Mouse (Mus musculus) hindbrain, embryonic 10.5 days (tissue): ENCODE data around the gene Psmd9. TPM values are rescaled to one million over a fixed set of nuclear protein-coding genes. Genes with fewer than 3 reads are reported as not detected.
"Not testable (repeated sequence)": the region's sequence is repeated elsewhere in the genome, so short reads cannot be mapped to it uniquely, and the experiment has no call there.

Experiments
- DNase-seq: peaks from one replicate; pipeline ENCODE4 v3.0.0-alpha.2; 2017; ENCODE audit warnings: low spot score
- H3K27ac ChIP-seq: fragments of 300-500 bp; sonication (generic); 2 replicates; pipeline ENCODE4 v1.5.1; 2016; ENCODE audit warnings: mild to moderate bottlenecking, moderate library complexity
- H3K27me3 ChIP-seq: fragments of 300-500 bp; sonication (generic); 2 replicates; pipeline ENCODE4 v1.6.1; 2016; ENCODE audit warnings: mild to moderate bottlenecking; ENCODE audit not compliant: poor library complexity, insufficient read depth, severe bottlenecking
- H3K36me3 ChIP-seq: fragments of 300-500 bp; sonication (generic); 2 replicates; pipeline ENCODE4 v1.6.1; 2016; ENCODE audit warnings: mild to moderate bottlenecking, moderate library complexity
- H3K4me1 ChIP-seq: fragments of 300-500 bp; sonication (generic); replicated peaks from 2 replicates; pipeline ENCODE4 v1.6.1; 2016; ENCODE audit warnings: mild to moderate bottlenecking
- H3K4me3 ChIP-seq: fragments of 300-500 bp; sonication (generic); 2 replicates; pipeline ENCODE4 v1.5.1; 2016; ENCODE audit warnings: mild to moderate bottlenecking, moderate library complexity
- H3K9me3 ChIP-seq: fragments of 300-500 bp; sonication (generic); 2 replicates; pipeline ENCODE4 v1.6.1; 2016; ENCODE audit warnings: mild to moderate bottlenecking, moderate library complexity
- WGBS: fragments of 180-500 bp; shearing (Covaris S2); methylation state at CpG from one replicate; pipeline ENCODE4 v1.1.7; 2016; 5-methylcytosine and 5-hydroxymethylcytosine counted together
- polyA plus RNA-seq: library from polyadenylated mRNA; unstranded; fragments of >200 nt; fragmentation: Nextera tagmentation; extraction: Ambion mirVana; gene quantifications from 2 replicates; pipeline ENCODE4 v1.2.1, GENCODE M21; 2016

The Psmd9 gene
- polyA plus RNA-seq, 1 experiment from 2014 or later = 86.3 TPM

- no peaks in the 10 kb centered on the region for H3K36me3 ChIP-seq
- H3K4me3 ChIP-seq = no peak overlapping the region
- no peak overlapping the region for H3K27ac ChIP-seq
- no peak for DNase-seq
- WGBS = 57% methylated on average over 9 of the region's 9 CpGs
- H3K27me3 ChIP-seq = no peaks in the 10 kb centered on the region
- H3K9me3 ChIP-seq = no peaks in the 10 kb centered on the region
- 0 out of 2 replicates have a peak, but pooled peaks cover 2% of the 10 kb centered on the region for H3K4me1 ChIP-seq
Observed at GRCm38 (mm10) chr5:123192606-123193150, 23.5 kb downstream of the Psmd9 start.

DNA sequence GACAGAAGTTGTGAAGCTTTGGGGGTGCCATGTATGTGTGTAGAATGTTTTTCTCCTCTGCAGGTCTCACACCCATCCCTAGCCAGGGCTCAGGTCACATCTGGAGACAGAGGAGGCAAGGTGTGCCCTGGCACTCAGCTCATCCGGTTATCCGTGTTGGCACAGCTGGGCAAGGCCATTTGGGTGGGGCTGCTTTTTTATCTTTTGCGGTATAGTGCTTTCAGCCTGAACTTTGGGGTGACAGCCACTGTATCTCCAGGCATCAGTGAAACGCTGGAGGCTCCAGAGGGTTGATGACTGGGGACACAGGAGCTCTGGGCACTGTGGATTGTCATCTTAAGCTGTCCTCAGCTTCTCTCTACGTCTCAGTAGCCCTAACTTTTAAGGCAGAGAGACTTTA is 24.2 kb downstream of the Psmd9 start:
- no peak overlapping the region for H3K27ac ChIP-seq
- no peak for DNase-seq
- 86% methylated on average over 5 of the region's 5 CpGs for WGBS
- 0 out of 2 replicates have a peak, but pooled peaks cover 2% of the 10 kb centered on the region for H3K4me1 ChIP-seq
- H3K9me3 ChIP-seq = no peaks in the 10 kb centered on the region
- H3K36me3 ChIP-seq = no peaks in the 10 kb centered on the region
- H3K4me3 ChIP-seq = no peak overlapping the region
- no peaks in the 10 kb centered on the region for H3K27me3 ChIP-seq

DNA sequence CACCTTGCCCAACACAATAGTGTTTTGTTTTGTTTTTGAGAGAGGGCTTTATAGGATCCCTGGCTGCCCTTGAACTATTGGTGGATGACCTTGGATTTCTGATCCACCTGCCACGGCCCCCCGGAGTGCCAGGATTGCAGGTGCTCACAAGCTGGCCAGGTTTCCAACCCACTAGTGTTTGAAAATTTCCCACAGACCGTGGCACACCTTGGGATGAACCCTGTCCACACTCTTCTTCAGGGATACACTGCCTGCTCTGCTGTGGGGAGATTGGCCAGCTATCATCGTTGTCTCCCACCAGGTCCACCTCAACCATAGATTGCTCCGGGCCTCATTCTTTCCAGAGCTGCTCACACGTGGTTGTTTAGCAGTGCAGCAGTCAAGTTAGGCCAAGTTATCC is 25.6 kb downstream of the Psmd9 start:
- no peak for DNase-seq
- no peaks in the 10 kb centered on the region for H3K9me3 ChIP-seq
- H3K27me3 ChIP-seq = no peaks in the 10 kb centered on the region
- no peaks in the 10 kb centered on the region for H3K36me3 ChIP-seq
- WGBS = 85% methylated on average over 6 of the region's 6 CpGs
- no peak overlapping the region for H3K4me3 ChIP-seq
- no peak overlapping the region for H3K27ac ChIP-seq
- H3K4me1 ChIP-seq = 0 out of 2 replicates have a peak, but pooled peaks cover 2% of the 10 kb centered on the region

GRCm38 (mm10) chr5:123195500-123196000 is 26.3 kb downstream of the Psmd9 start:
- H3K27ac ChIP-seq = no peak overlapping the region
- H3K4me3 ChIP-seq = no peak overlapping the region
- H3K4me1 ChIP-seq = 0 out of 2 replicates have a peak, but pooled peaks cover 2% of the 10 kb centered on the region
- 93% methylated on average over 16 of the region's 16 CpGs for WGBS
- H3K36me3 ChIP-seq = no peaks in the 10 kb centered on the region
- H3K9me3 ChIP-seq = no peaks in the 10 kb centered on the region
- no peaks in the 10 kb centered on the region for H3K27me3 ChIP-seq
- DNase-seq = no peak

- DNase-seq = no peak
- no peaks in the 10 kb centered on the region for H3K27me3 ChIP-seq
- H3K4me3 ChIP-seq = no peak overlapping the region
- no peaks in the 10 kb centered on the region for H3K9me3 ChIP-seq
- no peak overlapping the region for H3K27ac ChIP-seq
- no peaks in the 10 kb centered on the region for H3K36me3 ChIP-seq
- WGBS = 76% methylated on average over 4 of the region's 4 CpGs
- 0 out of 2 replicates have a peak, but pooled peaks cover 2% of the 10 kb centered on the region for H3K4me1 ChIP-seq
Observed at GRCm38 (mm10) chr5:123196746-123197145, 27.5 kb downstream of the Psmd9 start.

DNA sequence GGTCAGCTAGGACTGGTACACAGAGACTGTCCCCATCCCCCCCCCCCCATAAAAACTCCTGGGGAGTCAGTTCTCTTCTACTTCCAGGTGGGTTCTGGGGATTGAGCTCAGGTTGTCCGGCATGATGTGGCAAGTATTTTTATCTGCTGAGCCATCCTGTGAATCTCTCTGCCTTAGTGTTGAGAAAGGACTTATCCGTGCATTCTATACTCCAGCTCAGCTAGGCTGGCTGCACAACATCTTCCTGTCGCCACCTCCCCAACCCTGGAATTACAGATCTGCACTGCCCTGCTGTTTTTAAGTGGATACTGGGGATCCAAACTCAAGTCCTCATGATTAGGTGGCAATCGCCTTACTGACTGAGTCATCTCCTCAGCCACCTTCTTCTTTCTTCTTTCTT is 29.3 kb downstream of the Psmd9 start:
- Histone ChIP-seq H3K4me1 (no peaks in the 10 kb centered on the region), H3K27me3 (no peaks in the 10 kb centered on the region), H3K36me3 (no peaks in the 10 kb centered on the region), H3K4me3 (no peak overlapping the region), H3K27ac (no peak overlapping the region), H3K9me3 (no peaks in the 10 kb centered on the region)
- WGBS = 92% methylated on average over 4 of the region's 4 CpGs
- DNase-seq = no peak

DNA sequence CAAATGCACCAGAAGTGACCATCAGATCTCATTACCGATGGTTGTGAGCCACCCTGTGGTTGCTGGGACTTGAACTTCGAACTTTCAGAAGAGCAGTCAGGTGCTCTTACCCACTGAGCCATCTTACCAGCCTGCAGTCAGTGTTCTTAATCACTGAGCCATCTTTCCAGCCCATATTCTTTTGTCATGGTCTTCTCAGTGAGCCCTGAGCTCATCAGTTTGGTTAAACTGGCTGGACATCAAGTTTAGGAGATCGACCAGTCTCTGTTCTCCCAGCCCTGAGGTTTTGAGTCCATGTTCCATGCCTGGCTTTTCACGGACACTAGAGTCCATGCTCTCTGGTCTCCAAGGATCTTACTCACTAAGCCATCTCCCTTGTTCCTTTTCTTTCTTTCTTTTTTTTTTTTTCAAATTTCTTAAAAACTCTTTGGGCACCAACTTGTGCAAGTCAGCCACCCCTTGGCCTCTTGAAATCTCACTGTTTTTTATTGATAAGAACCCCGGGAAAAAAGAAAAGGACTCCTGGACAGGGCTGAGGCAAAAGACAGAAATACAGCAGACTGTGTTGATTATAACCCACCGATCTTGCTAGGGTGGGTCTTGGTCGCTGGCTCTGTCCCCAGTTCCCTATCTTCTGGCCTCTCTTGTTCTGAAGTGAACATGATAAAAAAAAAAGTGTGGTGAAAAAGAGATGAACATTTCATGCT is 31.8 kb downstream of the Psmd9 start:
- not testable (repeated sequence) for H3K4me1 ChIP-seq, H3K27me3 ChIP-seq, H3K4me3 ChIP-seq, DNase-seq, H3K9me3 ChIP-seq, H3K36me3 ChIP-seq, H3K27ac ChIP-seq
- WGBS = 91% methylated on average over 6 of the region's 7 CpGs

DNA sequence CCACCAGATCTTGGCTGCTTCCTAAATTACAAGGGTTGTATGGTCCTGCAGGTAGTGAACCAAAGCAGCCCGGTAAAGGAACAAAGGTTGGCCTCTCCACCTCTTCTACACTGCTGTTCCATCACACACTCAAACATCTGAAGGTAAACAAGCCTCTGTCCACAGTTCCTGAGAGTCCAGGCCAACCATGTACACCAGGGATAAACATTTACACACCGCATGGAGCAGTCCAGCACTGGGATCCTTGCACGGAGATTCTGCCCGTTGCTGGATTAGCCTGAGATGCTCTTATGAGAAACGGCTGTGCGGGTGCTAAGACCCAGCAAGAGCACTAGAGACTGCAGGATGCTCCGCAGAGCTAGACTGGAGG is 32.3 kb downstream of the Psmd9 start:
- Histone ChIP-seq H3K4me3 (no peak overlapping the region), H3K27me3 (no peaks in the 10 kb centered on the region)
- WGBS = 86% methylated on average over 7 of the region's 7 CpGs

GRCm38 (mm10) chr5:123201987-123202386 is 32.8 kb downstream of the Psmd9 start:
- Histone ChIP-seq H3K27ac (no peak overlapping the region), H3K36me3 (no peaks in the 10 kb centered on the region)
- WGBS = 86% methylated on average over 5 of the region's 5 CpGs

More for the DNA sequence above, 32.3 kb downstream of the Psmd9 start:
- Histone ChIP-seq H3K27ac (no peak overlapping the region), H3K36me3 (no peaks in the 10 kb centered on the region), H3K4me1 (no peaks in the 10 kb centered on the region), H3K9me3 (0 out of 2 replicates have a peak, but pooled peaks cover 3% of the 10 kb centered on the region)
- no peak for DNase-seq

GRCm38 (mm10) chr5:123202771-123203170 is 33.6 kb downstream of the Psmd9 start:
- not testable (repeated sequence) for H3K36me3 ChIP-seq, H3K27ac ChIP-seq, H3K9me3 ChIP-seq, DNase-seq, H3K27me3 ChIP-seq, H3K4me3 ChIP-seq, H3K4me1 ChIP-seq
- 45% methylated on average over 4 of the region's 4 CpGs for WGBS

More at GRCm38 (mm10) chr5:123201987-123202386, 32.8 kb downstream of the Psmd9 start:
- no peak for DNase-seq
- Histone ChIP-seq H3K4me1 (no peaks in the 10 kb centered on the region), H3K9me3 (0 out of 2 replicates have a peak, but pooled peaks cover 3% of the 10 kb centered on the region), H3K4me3 (no peak overlapping the region), H3K27me3 (no peaks in the 10 kb centered on the region)

GRCm38 (mm10) chr5:123203591-123203990 is 34.4 kb downstream of the Psmd9 start:
- H3K27me3 ChIP-seq, H3K4me1 ChIP-seq, H3K4me3 ChIP-seq, H3K27ac ChIP-seq, H3K36me3 ChIP-seq, H3K9me3 ChIP-seq, DNase-seq: not testable (repeated sequence)
- WGBS = 90% methylated on average over 7 of the region's 7 CpGs

GRCm38 (mm10) chr5:123222346-123223050 is 53.3 kb downstream of the Psmd9 start:
- WGBS = 88% methylated on average over 5 of the region's 5 CpGs
- H3K4me1 ChIP-seq, DNase-seq, H3K27me3 ChIP-seq, H3K36me3 ChIP-seq, H3K9me3 ChIP-seq, H3K4me3 ChIP-seq, H3K27ac ChIP-seq: not testable (repeated sequence)

DNA sequence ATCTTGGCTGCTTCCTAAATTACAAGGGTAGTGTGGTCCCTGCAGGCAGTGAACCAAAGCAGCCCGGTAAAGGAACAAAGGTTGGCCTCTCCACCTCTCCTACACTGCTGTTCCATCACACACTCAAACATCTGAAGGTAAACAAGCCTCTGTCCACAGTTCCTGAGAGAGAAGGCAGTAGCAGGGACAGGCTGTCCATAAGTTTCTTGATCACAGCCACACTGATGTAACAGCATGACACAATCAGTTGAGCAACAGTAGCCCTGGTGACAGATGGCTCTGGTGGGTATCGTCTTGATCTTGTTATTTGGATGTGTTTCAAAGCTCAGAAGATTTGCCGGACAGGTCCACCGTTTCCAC is 53.8 kb downstream of the Psmd9 start:
- H3K27me3 ChIP-seq = no peaks in the 10 kb centered on the region
- H3K4me1 ChIP-seq = no peaks in the 10 kb centered on the region
- H3K4me3 ChIP-seq = no peak overlapping the region
- WGBS = 83% methylated on average over 4 of the region's 4 CpGs
- no peaks in the 10 kb centered on the region for H3K36me3 ChIP-seq
- H3K9me3 ChIP-seq = 0 out of 2 replicates have a peak, but pooled peaks cover 5% of the 10 kb centered on the region
- no peak overlapping the region for H3K27ac ChIP-seq
- no peak for DNase-seq
